Mouse (Mus musculus) liver, adult 10 weeks (tissue): Measurements from ENCODE around the gene Selenon. TPM values are rescaled to one million over a fixed set of nuclear protein-coding genes. Genes with fewer than 3 reads are reported as not detected.

Source experiments
- polyA plus RNA-seq: library from polyadenylated mRNA; stranded (reverse); fragments of 350-450 nt; fragmentation: Illumina TruSeq; extraction: RNeasy Lipid Tissue Mini Kit (QIAGEN cat#74804); gene quantifications from one replicate; pipeline ENCODE4 v1.2.3, GENCODE M21; 2014; ENCODE audit warnings: low read depth, low replicate concordance

Gene Selenon
- polyA plus RNA-seq = 0.69 TPM

DNA sequence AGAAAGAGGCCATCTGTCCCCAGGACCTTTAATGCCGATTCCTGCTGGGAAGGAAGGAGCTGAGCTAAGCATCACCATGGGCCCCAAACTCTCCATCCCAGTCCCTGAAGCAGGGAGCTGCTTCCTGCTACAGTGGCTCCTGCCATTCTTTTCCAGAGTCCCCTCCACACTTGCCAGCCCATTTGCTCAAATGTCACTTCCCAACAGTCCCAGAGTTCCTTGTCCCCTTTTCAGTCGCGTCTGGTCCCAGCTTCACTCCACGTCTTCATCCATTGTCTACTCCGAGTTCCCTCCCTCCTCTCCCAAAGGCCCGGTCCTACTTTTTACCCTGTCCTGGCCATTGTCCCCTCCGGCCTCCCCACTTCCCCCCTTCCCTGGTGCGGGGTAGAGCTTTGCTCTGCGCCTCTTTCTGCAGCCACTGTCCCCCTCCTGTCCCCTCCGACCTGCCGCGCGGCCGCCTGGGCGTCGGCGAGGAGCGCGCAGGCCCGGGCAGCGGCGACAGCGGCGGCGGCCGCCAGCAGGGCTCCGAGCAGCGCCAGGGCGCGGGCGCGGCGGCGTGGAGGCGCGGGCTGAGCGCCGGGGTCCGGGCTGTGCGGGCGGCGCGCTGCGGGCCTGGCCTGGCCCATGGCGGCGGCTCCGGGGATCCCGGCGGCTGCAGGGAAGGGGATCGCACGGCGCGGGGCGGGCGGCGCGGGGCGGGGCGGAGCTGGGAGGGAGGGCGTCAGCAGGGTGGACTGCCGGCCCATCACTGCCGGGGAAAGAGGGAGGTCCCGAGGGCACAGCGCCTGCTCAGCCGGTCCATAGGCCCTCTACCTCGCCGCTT, at the start of gene Selenon:
Gene Selenon, minus strand, starts transcription at position 673 of the 823 bp plus-strand sequence.

DNA sequence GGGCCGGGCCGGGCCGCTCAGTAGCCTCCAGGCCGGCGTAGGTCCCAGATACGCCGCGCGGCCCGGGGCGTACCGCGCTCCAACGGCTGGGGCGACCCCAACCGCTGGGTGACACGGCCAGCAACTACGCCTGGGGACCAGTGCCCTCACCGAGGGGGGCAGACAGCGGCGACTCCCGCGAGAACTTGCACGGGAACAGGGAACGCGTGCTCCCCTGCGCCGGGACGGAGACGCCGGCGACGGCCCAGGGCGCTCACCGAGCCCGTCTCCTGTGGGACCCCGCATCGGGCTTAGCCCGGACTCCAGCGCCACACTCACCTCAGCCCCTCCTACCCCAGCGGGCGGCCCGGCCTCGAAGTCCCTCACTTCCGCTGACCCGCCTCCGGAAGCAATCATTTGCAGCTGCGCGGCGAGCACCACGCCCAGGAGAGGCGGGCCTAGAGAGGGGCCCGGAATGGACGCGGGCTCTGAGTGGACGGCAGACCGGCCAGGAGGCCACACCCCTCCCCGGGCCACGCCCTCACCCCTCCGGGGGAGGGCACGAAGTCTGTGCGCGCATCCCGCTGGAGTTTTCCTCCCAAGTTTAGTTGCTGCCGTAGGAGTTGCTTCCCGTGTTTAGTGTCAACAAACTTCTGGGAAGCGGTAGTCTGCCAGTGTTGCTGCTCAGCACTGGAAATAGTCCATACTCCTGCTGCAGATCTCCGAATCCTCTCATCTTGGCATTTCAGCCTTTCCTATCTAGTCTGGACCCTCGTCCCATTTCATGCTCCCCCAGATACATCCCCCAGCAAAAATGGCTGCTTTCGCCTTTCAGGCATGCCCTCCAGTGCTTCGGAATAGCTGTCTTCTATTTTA, 16.8 kb downstream of the Selenon start, which contains the start of gene Mtfr1l:
Gene Mtfr1l, minus strand, starts transcription at position 456 of the 855 bp plus-strand sequence.

DNA sequence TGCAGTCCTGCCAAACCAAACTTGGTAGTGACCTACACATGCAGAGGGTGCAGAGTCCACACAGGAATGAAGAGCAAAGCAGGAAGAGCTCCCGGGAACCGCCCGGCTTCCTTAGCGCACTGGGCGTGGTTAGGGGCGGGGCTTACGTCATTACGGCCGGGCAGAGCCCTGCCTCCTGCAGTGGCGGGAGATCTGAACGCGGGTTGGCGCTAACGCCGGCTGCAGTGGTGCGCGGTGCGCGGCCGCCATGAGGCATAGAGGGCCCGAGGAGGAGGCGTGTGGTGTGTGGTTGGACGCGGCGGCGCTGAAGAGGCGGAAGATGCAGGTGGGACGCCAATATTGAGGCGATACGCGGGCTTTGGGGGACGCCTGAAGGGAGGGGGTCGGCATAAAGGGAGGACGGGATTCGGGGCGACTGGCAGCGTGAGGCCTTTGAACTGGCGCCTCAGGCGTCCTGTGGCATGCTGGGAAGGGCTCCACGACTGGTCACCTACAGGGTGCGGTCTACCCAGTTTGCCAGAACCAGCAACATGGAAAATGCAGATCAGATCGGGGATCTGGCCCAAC, 41.0 kb downstream of the Selenon start, which contains the start of gene Aunip:
Gene Aunip, plus strand, starts transcription at position 155 of the 567 bp plus-strand sequence.

DNA sequence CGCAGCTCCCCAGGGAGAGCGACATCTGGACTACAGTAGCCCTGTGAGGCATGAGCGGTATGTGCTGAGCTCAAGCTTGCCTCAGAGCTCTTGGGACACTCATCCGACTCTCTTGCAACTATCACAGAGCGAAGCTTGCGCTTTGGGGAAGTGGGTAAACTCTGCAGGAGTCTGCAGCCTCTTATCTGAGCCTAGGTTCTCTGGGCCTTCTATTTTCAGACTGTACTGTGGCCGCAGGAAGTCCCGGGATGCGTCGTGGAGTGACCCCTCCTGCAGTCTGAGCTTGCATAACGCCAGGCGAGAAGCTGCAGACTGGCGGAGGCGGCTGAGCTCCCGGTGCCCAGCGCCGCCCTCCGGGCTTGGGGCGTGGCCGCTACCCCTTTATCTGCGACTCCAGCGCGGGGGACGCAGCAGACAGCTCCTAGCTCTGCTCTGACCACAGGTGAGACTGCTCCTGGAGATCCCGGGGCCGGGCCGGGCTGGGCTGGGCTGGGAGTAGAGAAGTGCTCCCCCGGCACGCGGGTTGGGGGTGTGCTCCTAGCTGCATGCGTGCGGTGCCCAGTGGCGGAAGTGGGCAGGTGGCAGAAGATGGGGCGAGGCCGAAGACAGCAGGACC, 55.3 kb downstream of the Selenon start, which contains the start of gene Paqr7:
Gene Paqr7, plus strand, starts transcription at position 103 of the 616 bp plus-strand sequence.

Other genes starting within 250 kb of the Selenon start
- gene Trim63, start 237.0 kb downstream of the Selenon start, polyA plus RNA-seq = not detected
- not detected for gene Slc30a2, start 209.0 kb downstream of the Selenon start, polyA plus RNA-seq
- 0.19 TPM for gene Extl1, start 168.3 kb downstream of the Selenon start, polyA plus RNA-seq
- 47.7 TPM for gene Pafah2, start 155.8 kb downstream of the Selenon start, polyA plus RNA-seq
- gene Stmn1, start 83.8 kb downstream of the Selenon start, polyA plus RNA-seq = 6.3 TPM
- gene Paqr7, start 55.5 kb downstream of the Selenon start, polyA plus RNA-seq = 5.0 TPM
- gene Aunip, start 41.2 kb downstream of the Selenon start, polyA plus RNA-seq = not detected
- 37.5 TPM for gene Mtfr1l, start 16.8 kb downstream of the Selenon start, polyA plus RNA-seq
- gene Man1c1, start 152.1 kb upstream of the Selenon start, polyA plus RNA-seq = 0.87 TPM
- 2.0 TPM for gene Ldlrap1, start 215.9 kb upstream of the Selenon start, polyA plus RNA-seq